Mouse (Mus musculus) limb, embryonic 11.5 days (tissue): ENCODE data around the gene Gm26938. TPM values are rescaled to one million over a fixed set of nuclear protein-coding genes. Genes with fewer than 3 reads are reported as not detected.
A peak's percentile ranks its signal among the peaks of the same experiment; 100 is the strongest.

Experiments
- ATAC-seq: fragments of 200-750 bp; cut with Nextera tagmentation; 2 replicates; pipeline ENCODE4 v1.8.0; 2017; ENCODE audit warnings: low read depth; ENCODE audit not compliant: insufficient number of reproducible peaks, low FRiP score, low TSS enrichment
- DNase-seq: peaks from one replicate; pipeline ENCODE4 v3.0.0-alpha.2; 2015; ENCODE audit warnings: low spot score
- H3K27ac ChIP-seq: fragments of 300-500 bp; sonication (generic); replicated peaks from 2 replicates; pipeline ENCODE4 v1.5.1; 2014; ENCODE audit warnings: low read depth, mild to moderate bottlenecking, low read length
- H3K27me3 ChIP-seq: fragments of 300-500 bp; sonication (generic); 2 replicates; pipeline ENCODE4 v1.6.1; 2014; ENCODE audit warnings: mild to moderate bottlenecking, low read length, mixed read lengths; ENCODE audit not compliant: control insufficient read depth, insufficient read depth
- H3K36me3 ChIP-seq: fragments of 300-500 bp; sonication (generic); 2 replicates; pipeline ENCODE4 v1.6.1; 2014; ENCODE audit warnings: mild to moderate bottlenecking, low read length, moderate library complexity, mixed read lengths; ENCODE audit not compliant: control insufficient read depth, insufficient read depth
- H3K4me1 ChIP-seq: fragments of 300-500 bp; sonication (generic); 2 replicates; pipeline ENCODE4 v1.6.1; 2014; ENCODE audit warnings: low read length, mixed read lengths; ENCODE audit not compliant: control insufficient read depth, insufficient read depth
- H3K4me2 ChIP-seq: fragments of 300-500 bp; sonication (generic); 2 replicates; pipeline ENCODE4 v1.6.1; 2014; ENCODE audit warnings: low read depth, mild to moderate bottlenecking, moderate library complexity; ENCODE audit not compliant: severe bottlenecking
- H3K4me3 ChIP-seq: fragments of 300-500 bp; sonication (generic); 2 replicates; pipeline ENCODE4 v1.5.1; 2014; ENCODE audit warnings: low read depth, low read length
- H3K9ac ChIP-seq: fragments of 300-500 bp; sonication (generic); 2 replicates; pipeline ENCODE4 v1.6.1; 2014; ENCODE audit warnings: mild to moderate bottlenecking, low read length
- H3K9me3 ChIP-seq: fragments of 300-500 bp; sonication (generic); 2 replicates; pipeline ENCODE4 v1.6.1; 2016; ENCODE audit warnings: low read length; ENCODE audit not compliant: control insufficient read depth
- WGBS: fragments of 180-500 bp; shearing (Covaris S2); extraction: QIAGEN DNeasy Blood & Tissue Kit; methylation state at CpG from one replicate; pipeline ENCODE4 v1.1.7; 2014; 5-methylcytosine and 5-hydroxymethylcytosine counted together
- polyA plus RNA-seq: library from polyadenylated mRNA; unstranded; fragments of >200 nt; fragmentation: Nextera tagmentation; extraction: Ambion mirVana; gene quantifications from 2 replicates; pipeline ENCODE4 v1.2.1, GENCODE M21; 2014

Gene Gm26938
- polyA plus RNA-seq = not detected in 2 replicates

DNA sequence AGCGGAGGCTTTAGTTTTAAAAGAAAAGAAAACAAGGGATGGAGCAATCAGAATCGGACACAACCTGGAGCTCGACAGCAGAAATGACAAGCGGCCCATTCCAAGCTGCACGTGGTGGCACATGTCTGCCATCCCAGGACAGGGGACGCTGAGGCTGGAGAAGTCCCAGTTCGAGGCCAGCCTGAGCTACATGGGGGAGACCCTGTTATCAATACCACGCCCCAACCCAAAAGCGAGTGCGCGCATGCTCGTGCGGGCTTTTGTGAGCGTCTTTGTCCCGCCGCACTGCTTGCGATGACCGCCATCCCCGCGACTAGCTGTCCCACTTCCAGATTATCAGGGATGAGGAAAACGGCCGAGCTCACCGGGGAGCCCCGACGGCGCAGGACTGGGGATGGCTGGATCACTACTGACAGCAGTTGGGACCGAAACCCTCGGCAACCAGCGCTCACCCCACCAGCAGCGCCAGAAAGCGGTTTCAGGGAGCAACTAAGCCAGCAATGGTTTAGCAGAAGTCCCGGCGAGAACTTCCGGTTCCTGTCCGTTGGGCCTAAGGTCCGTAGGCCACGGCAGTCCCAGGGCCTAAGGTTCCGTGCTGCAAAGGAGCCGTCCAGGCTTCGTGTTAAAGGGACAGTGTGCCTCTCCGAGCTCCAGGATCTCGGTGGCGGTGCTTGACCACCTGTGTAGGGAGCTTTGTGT lies at the start of gene Gm26938, which contains the start of gene Psmg3:
Gene Gm26938 (minus strand): TSS at position 51 of the 699 bp plus-strand sequence.
Gene Psmg3 (minus strand): TSS at position 529 of the 699 bp plus-strand sequence.
- Histone ChIP-seq H3K4me1 (peaks cover 17% of the 10 kb centered on the region), H3K27me3 (no peaks in the 10 kb centered on the region), H3K9ac (peak within 1 kb of the TSS; percentile 87), H3K27ac (peak within 1 kb of the TSS; percentile 56), H3K9me3 (no peaks in the 10 kb centered on the region), H3K4me3 (peak within 1 kb of the TSS; percentile 93), H3K4me2 (peak within 1 kb of the TSS; percentile 92), H3K36me3 (peaks cover 7% of the 10 kb centered on the region; the same call in 1 of the 2 replicates)
- DNase-seq (peak; percentile 97), ATAC-seq (peak; percentile 77)
- under 1% methylated on average over 43 of the region's 43 CpGs for WGBS

DNA sequence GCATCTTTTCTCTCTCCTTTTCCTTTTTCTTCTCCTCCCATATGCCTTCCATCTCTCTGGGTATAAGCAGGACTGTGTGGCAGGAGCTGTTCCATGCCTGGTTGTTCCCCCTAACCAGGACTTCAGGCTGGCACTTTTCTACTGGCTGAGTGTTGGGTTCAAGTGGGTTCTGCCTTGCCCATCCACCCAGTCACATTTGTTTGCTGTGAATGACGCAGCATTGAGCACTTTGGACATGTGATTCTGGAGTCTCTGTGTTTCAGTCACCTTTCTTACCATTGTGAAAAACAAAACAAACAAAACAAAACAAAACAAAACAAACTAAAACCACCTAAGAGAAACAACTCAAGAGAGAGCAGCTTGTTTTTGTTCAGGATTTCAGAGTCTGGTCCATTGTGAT lies 45.3 kb upstream of the Gm26938 start:
- Histone ChIP-seq H3K36me3 (no peaks in the 10 kb centered on the region), H3K9ac (no peak overlapping the region), H3K4me3 (no peak overlapping the region), H3K4me2 (no peak overlapping the region), H3K9me3 (no peaks in the 10 kb centered on the region), H3K27ac (no peak overlapping the region), H3K27me3 (no peaks in the 10 kb centered on the region), H3K4me1 (no peaks in the 10 kb centered on the region)
- ATAC-seq (no peak), DNase-seq (no peak)
- WGBS = 86% methylated on average over 1 of the region's 1 CpGs

DNA sequence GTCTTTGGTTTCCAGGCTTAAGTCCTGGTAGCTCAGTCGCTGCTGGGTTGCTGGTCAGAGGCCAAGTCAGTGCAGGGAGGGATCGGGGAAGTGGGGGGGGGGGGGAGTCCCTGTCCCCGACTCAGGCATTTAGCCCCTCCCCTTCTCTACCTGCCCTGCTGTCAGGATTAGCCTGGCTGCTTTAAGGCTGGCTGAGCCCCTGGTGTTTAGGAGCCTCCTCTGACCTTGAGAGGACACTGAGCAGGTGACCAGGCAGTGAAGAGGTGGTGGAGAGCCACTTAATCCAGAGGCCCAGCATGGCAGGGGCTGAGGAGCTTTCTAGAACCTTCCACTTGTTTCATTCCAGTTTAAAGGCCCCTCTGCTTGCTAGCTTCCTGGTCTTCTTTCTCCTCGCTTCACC lies 44.7 kb upstream of the Gm26938 start:
- H3K4me1 ChIP-seq = no peaks in the 10 kb centered on the region
- ATAC-seq (no peak), DNase-seq (no peak)
- WGBS = 24% methylated on average over 4 of the region's 4 CpGs
- no peaks in the 10 kb centered on the region for H3K27me3 ChIP-seq
- H3K4me3 ChIP-seq = no peak overlapping the region
- H3K36me3 ChIP-seq = no peaks in the 10 kb centered on the region
- no peak overlapping the region for H3K9ac ChIP-seq
- no peak overlapping the region for H3K4me2 ChIP-seq
- H3K9me3 ChIP-seq = no peaks in the 10 kb centered on the region
- no peak overlapping the region for H3K27ac ChIP-seq

GRCm38 (mm10) chr5:139862759-139863158 lies 36.6 kb upstream of the Gm26938 start:
- no peaks in the 10 kb centered on the region for H3K27me3 ChIP-seq
- ATAC-seq (no peak), DNase-seq (no peak)
- H3K36me3 ChIP-seq = no peaks in the 10 kb centered on the region
- H3K4me2 ChIP-seq = no peak overlapping the region
- no peaks in the 10 kb centered on the region for H3K9me3 ChIP-seq
- H3K27ac ChIP-seq = no peak overlapping the region
- no peaks in the 10 kb centered on the region for H3K4me1 ChIP-seq
- H3K4me3 ChIP-seq = no peak overlapping the region
- WGBS = 76% methylated on average over 4 of the region's 4 CpGs
- no peak overlapping the region for H3K9ac ChIP-seq

DNA sequence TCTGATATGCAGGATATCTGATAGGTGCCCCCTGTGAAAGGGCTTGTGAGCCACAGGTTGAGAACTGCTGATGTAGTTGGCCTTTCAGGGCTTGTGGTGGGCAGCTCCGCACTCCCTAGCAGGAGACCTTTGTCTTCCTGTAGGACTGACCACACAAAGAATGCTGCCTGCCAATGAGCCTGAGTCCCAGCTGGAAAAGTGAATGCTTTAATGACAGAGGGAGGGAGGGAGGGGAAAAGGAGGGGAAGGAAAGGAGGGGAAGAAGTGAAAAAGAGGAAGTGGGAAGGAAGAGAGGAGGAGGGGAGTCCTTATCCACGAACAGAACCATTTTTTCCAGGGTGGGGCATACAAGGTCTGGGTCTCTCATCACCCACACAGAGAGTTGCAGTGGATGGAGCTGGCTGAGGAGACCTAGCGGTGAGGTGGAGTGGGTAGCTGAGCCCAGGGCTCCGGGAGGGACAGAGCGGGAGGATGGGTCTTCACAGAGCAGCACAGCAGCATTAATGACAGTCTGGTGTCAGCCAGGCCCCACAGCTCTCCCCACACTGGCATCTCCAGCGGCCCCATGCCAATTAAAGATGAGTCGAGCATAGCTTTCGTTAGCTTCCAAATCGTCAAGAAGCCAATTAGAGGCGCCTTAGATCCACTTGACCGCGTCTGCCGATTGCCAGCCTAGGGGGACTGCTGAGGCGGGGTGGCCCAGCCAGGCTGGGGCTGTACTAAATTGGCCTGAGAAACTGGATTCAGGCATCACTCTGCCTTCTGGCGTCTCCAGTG lies 34.3 kb upstream of the Gm26938 start:
- Histone ChIP-seq H3K27me3 (no peaks in the 10 kb centered on the region), H3K4me1 (no peaks in the 10 kb centered on the region), H3K36me3 (no peaks in the 10 kb centered on the region), H3K9me3 (no peaks in the 10 kb centered on the region), H3K9ac (no peak overlapping the region), H3K27ac (no peak overlapping the region), H3K4me2 (no peak overlapping the region), H3K4me3 (no peak overlapping the region)
- 50% methylated on average over 15 of the region's 15 CpGs for whole genome bisulfite sequencing
- DNase-seq = no peak
- ATAC-seq = no peak

GRCm38 (mm10) chr5:139849626-139850320 lies 23.6 kb upstream of the Gm26938 start:
- Histone ChIP-seq H3K9ac (no peak overlapping the region), H3K4me2 (no peak overlapping the region), H3K4me3 (no peak overlapping the region), H3K27ac (no peak overlapping the region), H3K27me3 (no peaks in the 10 kb centered on the region), H3K9me3 (peaks cover 2% of the 10 kb centered on the region; the same call in 1 of the 2 replicates), H3K4me1 (no peaks in the 10 kb centered on the region), H3K36me3 (no peaks in the 10 kb centered on the region)
- no peak for DNase-seq
- no peak for ATAC-seq
- WGBS = 84% methylated on average over 12 of the region's 12 CpGs

GRCm38 (mm10) chr5:139839142-139839541 lies 12.9 kb upstream of the Gm26938 start:
- H3K27me3 ChIP-seq = no peaks in the 10 kb centered on the region
- H3K4me1 ChIP-seq = no peaks in the 10 kb centered on the region
- H3K4me3 ChIP-seq = no peak overlapping the region
- H3K9ac ChIP-seq = no peak overlapping the region
- DNase-seq (no peak), ATAC-seq (no peak)
- no peak overlapping the region for H3K4me2 ChIP-seq
- 67% methylated on average over 3 of the region's 3 CpGs for WGBS
- no peak overlapping the region for H3K27ac ChIP-seq
- H3K36me3 ChIP-seq = no peaks in the 10 kb centered on the region
- H3K9me3 ChIP-seq = no peaks in the 10 kb centered on the region

- Histone ChIP-seq H3K4me2 (no peak overlapping the region), H3K4me1 (no peaks in the 10 kb centered on the region), H3K9ac (no peak overlapping the region), H3K27me3 (no peaks in the 10 kb centered on the region), H3K27ac (no peak overlapping the region), H3K36me3 (no peaks in the 10 kb centered on the region), H3K4me3 (no peak overlapping the region), H3K9me3 (no peaks in the 10 kb centered on the region)
- DNase-seq = peak; percentile 84
- WGBS = 24% methylated on average over 2 of the region's 2 CpGs
- 0 out of 2 replicates have a peak, but pooled peaks have one; percentile 54 for ATAC-seq
Measured at GRCm38 (mm10) chr5:139838476-139838892, 12.3 kb upstream of the Gm26938 start.
